Comparison of ENCODE assay signal across 17 mouse cellular contexts in the genomic region with DNA sequence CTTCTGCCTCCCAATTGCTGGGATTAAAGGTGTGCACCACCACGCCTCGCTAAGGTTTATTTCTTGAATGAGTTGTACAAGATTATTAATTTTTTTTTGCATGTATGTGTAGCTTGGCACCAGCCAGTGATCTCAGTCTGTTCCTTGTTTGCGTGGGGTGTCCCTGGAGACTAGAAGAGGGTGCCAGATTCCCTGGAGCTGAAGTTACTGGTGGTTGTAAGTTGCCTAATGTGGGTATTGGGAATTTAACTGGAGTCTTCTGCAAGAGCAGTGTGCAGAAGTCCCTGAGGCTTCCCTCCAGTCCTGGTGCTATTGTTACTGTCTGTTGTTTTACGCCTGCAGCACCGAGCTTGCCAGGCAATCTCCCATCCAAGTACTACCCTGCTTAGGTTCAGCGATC. TPM values are rescaled to one million over a fixed set of nuclear protein-coding genes. Genes with fewer than 3 reads are reported as not detected.
"Had no signal": no experiment of that assay in that cellular context is flagged by ENCODE, and none has a peak within 500 bp of the region (broad histone marks: within the 10 kb centered on the region; RNA-seq: fewer than 3 reads in every experiment).

No protein-coding gene starts in this region.

- H3K27ac ChIP-seq: kidney, embryonic 15.5 days; limb, embryonic 13.5 days; midbrain, embryonic 10.5 days; neural tube, embryonic 15.5 days had no signal

- H3K9me3 ChIP-seq: kidney, embryonic 15.5 days; limb, embryonic 13.5 days; midbrain, embryonic 10.5 days; neural tube, embryonic 15.5 days had no signal

- H3K36me3 ChIP-seq: kidney, embryonic 15.5 days; limb, embryonic 13.5 days had no signal

- H3K9ac ChIP-seq: kidney, embryonic 15.5 days; limb, embryonic 13.5 days; lung, embryonic 14.5 days; neural tube, embryonic 15.5 days had no signal

- H3K4me2 ChIP-seq: kidney, embryonic 15.5 days; limb, embryonic 13.5 days; lung, embryonic 14.5 days; neural tube, embryonic 15.5 days had no signal

- H3K4me3 ChIP-seq: kidney, embryonic 15.5 days; limb, embryonic 13.5 days; midbrain, embryonic 10.5 days; myocyte; neural tube, embryonic 15.5 days had no signal

- DNase-seq: kidney, adult 2 months; kidney, postnatal 14 days; left cerebral cortex, postnatal 4 days; lung, embryonic 14.5 days; lung, postnatal 10 days; midbrain, embryonic 14.5 days; right cerebral cortex, adult 18-20 months; right cerebral cortex, postnatal 25 days; thymus, adult 18-20 months; thymus, postnatal 14 days had no signal

- H3K4me1 ChIP-seq: kidney, embryonic 15.5 days; limb, embryonic 13.5 days; midbrain, embryonic 10.5 days; neural tube, embryonic 15.5 days had no signal

- H3K27me3 ChIP-seq: kidney, embryonic 15.5 days; limb, embryonic 13.5 days; neural tube, embryonic 15.5 days had no signal

RNA-seq across cellular contexts. Expression of a gene that starts 44.6 kb away (rescaled TPM):
- total RNA-seq: liver, adult 2 months; megakaryocyte, adult 5-6 weeks had no signal
- polyA plus RNA-seq: liver, adult 2 months had no signal
